Mouse (Mus musculus) ZHBTc4 (cell line): ENCODE results near the gene Sco2.

Source experiments
- DNase-seq: peaks from one replicate; pipeline ENCODE4 v3.0.0-alpha.2; 2011; ENCODE audit warnings: low read depth, low spot score

Sco2 gene

GRCm38 (mm10) chr15:89373762-89374248 lies at the start of gene Sco2:
Gene Sco2 (minus strand): TSS chr15:89373846.
- DNase-seq, result peak; percentile 96

GRCm38 (mm10) chr15:89421938-89422337 lies 48.3 kb upstream of the Sco2 start:
- DNase-seq, result no peak

- no peak for DNase-seq
Observed at GRCm38 (mm10) chr15:89415282-89415681, 41.6 kb upstream of the Sco2 start.

GRCm38 (mm10) chr15:89410118-89410517 lies 36.5 kb upstream of the Sco2 start, which contains the start of gene Syce3:
Gene Syce3 (minus strand): TSS chr15:89410503.
- peak; percentile 89 for DNase-seq

- DNase-seq, result peak; percentile 57
Observed at GRCm38 (mm10) chr15:89406691-89407090, 33.0 kb upstream of the Sco2 start.

DNA sequence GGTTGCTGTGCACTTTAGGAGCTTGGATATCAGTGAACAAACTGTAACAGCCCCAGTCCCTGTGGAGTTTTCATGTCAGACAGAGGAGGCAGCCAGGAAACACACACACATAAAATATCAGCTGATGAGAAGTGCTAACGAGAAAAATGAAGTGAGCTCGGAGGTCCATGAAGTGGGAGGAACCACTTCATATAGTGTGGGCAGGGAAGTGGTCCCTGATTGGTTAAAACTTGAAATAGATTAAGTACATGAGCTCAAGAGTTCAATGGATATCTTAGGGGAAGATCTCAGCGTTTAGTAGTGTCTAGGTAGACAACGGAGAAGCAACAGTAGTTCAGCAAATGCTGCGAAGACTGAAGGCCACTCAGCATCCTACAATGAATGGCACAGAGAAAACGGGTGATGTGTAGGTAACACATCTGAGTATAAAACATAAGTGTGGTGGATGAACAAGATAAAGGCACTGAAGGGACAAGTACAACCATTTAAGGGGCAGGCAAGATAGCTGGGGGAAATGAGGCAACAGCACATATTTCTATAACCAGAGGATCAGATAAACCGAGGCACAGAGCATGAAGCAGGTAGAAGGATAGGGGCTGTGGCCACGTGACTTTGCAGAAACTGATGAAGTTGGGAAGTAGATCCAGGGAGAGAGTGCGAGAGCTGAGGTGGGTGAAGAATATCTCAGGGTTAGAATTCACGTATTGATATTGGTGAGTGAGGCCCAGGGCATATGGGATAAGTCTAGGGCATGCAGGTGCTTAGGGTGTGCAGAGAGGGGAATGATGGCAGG lies 31.4 kb upstream of the Sco2 start:
- no peak for DNase-seq

GRCm38 (mm10) chr15:89402471-89402870 lies 28.8 kb upstream of the Sco2 start:
- peak; percentile 74 for DNase-seq

GRCm38 (mm10) chr15:89399716-89400115 lies 26.1 kb upstream of the Sco2 start:
- no peak for DNase-seq

GRCm38 (mm10) chr15:89398146-89398545 lies 24.5 kb upstream of the Sco2 start:
- DNase-seq, result no peak

- no peak for DNase-seq
Observed at GRCm38 (mm10) chr15:89396883-89397282, 23.2 kb upstream of the Sco2 start.

GRCm38 (mm10) chr15:89390081-89390480 lies 16.4 kb upstream of the Sco2 start:
- DNase-seq, result no peak

DNA sequence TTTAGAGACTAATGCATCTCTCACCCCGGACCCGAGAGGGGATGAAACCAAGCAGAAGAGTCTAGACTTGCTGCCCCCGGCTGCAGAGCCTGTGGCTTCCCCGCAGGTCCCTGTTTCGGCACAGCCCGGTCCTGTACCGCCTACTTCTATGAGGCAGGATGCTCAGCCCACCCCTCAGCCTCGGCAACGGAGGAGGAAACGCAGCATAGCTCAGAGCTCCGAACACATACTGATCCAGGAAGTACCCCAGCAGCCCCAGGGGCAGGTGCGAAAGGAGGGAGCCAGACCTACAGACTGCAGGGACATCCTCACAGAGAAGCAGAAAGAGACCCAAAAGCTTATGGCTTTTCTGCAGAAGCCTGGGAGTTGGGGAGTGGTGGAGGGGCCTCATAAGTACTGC lies 13.5 kb upstream of the Sco2 start:
- DNase-seq, result no peak

DNA sequence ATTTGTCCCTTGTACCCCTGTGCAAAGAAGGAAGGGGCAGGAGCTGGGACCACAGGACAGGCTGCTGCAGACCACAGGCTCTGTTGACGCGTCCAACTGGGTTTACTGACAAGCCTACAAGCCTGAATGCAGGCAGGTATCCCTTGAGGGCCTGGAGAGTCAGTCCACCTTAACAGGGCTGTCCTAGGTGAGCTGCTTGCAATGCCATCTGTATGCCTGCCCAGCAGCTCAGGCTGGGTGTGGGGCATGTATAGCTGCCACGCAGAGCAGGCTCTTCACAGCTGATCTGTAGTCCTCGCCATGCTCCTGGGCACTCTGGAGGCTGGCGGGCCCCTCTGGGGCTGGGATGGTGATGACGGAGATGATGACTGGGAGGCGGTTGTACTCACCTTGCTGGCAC lies 11.0 kb upstream of the Sco2 start, which contains the start of gene Klhdc7b:
Gene Klhdc7b, plus strand, starts transcription at position 301 of the 400 bp plus-strand sequence.
- no peak for DNase-seq

DNA sequence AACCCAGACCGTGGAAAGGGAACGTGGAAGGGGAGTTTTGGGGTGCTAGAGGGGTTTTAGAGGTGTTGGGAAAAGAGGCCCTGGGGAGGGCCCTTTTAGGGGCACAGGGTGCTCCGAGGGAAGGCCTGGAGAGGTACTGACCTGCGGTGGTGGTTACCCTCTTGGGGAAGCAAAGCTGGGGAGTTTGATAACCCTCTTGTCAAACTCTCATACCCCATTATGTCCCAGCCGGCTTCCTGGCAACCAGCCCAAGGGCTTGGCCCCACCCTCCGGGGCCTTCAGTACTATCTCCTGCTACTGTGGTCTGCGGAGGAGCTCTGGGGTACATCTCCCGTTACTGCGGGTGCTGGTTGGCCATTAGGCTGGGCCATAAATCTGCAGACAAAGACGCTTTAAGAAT lies 5.8 kb upstream of the Sco2 start:
- DNase-seq, result no peak

GRCm38 (mm10) chr15:89378831-89379401 lies 5.3 kb upstream of the Sco2 start, which contains the start of gene Odf3b:
Gene Odf3b (minus strand): TSS chr15:89379282.
- no peak for DNase-seq

DNA sequence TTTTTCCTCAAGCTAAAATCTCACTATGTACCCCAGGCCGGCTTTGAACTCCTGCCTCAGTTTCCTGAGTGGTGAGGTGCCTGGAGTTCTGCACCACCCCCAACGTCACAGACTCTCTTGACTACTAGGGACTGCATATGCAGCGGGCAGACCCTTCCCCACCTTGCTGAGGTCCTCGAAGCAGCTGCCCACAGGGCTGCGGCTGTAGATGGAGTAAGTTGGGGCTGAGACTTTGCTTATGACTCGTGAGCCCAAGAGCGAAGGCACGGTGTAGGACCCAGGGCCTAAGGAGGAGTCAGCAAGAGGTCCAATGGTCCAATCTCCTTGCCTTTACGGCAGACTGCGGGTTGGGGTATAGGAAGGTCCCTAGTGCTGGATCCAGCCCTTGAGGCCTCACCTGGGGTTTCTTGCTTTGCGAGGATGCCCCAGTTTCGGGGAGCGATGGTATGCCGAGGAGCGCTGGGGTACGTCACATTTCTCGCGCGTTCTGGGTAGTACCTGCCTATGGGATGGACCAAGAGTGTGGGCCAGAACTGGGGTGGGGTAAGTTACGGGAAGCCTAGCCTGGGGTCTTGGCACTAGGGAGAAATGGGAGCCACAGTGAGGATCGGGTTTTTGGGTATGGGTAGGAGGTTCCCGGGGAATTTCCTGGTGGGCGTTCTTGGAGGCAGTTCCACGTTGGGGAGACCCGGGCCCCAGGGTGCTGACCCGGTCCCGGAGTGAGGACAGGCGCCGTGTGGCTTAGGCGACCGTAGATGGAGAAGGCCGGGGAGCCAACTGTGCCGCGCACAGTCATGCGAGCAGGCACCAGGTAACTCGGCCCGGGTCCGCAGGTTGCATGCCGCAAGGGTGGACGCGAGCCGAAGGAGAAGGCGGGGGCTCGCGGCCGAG lies 4.5 kb upstream of the Sco2 start:
- no peak for DNase-seq

GRCm38 (mm10) chr15:89377362-89377761 lies 3.7 kb upstream of the Sco2 start:
- DNase-seq, result no peak

DNA sequence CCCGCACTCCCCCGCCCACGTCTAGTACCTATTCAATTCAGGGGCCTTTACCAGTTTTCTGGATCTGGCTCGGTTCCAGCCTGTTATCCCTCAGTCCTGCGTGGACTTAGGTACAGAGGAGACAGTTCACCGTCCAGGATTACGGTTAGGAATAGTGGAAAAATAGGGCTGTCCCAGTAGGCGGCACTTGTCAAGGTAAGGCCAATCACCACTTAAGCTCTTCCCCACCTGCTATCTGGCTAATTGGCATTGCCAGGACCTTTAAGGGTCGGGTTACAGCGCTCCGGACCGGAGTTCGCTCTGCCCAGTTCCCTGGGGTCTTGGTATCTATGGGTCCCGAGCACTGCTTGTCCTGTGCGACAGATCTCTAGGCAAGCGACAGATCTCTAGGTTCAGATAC lies 3.3 kb upstream of the Sco2 start, which contains the start of gene Tymp:
Gene Tymp, minus strand, starts transcription at position 83 of the 400 bp plus-strand sequence.
- no peak for DNase-seq

DNA sequence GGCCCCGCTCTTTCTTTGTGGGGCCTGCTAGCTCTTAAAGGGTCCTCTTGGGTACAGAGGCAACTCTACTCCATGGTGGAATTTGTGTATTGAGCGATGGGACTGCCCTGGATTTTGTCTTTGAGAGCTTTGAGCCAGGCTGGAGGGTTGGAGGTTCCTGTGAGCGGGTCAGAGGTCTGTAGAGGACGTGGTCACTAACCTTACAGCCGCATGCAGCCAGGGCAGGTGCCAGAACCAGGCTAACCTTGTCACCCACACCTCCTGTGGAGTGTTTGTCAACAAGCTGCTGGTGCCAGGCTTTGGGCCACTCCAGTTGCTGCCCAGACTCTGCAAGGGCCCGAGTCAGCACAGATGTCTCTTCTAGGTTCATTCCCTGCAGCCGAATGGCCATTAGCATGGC lies 2.4 kb upstream of the Sco2 start:
- no peak for DNase-seq

DNA sequence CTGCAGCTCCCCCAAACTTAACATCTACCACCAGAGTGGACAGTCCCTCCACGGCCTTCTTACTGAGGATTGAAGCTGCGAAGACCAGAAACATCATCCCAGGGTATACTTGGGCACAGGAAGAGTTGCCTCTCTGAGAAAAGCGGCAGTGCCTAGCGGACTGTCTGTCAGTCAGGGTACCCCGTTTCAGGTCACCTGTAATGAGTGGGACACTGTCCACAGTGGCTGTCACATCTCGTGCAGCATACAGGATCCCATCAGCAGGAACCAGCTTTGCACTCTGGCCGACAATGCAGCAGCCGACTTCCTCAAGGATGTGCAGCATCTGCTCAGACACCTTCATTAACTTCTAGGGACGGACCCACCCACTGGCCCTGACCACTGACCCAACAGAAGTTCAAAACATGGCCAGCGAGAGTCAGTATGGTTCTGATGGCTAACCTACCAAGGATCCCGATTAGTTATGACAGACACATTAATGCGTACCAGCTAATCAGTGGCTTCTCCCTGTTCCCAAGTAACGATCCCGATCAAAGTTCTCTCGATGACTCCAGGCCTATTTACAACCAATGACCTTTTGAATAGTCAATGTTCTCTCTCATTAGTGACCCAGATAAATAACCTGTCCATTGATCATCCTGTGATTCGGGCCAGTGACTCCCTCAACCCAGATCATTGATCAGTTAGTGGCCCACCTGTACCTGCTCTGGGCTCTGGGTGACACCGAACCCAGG lies 1.3 kb upstream of the Sco2 start:
- no peak for DNase-seq

GRCm38 (mm10) chr15:89374340-89374739 lies 694 bp upstream of the Sco2 start:
- no peak for DNase-seq
